Mouse (Mus musculus) neural tube, embryonic 12.5 days (tissue): ENCODE data around the gene Spata45. TPM values are rescaled to one million over a fixed set of nuclear protein-coding genes. Genes with fewer than 3 reads are reported as not detected.
"Not testable (repeated sequence)": the region's sequence is repeated elsewhere in the genome, so short reads cannot be mapped to it uniquely, and the experiment has no call there.

Experiments used
- ATAC-seq: fragments of 200-750 bp; cut with Nextera tagmentation; 2 replicates; pipeline ENCODE4 v1.8.0; 2017; ENCODE audit warnings: low read depth, mild to moderate bottlenecking, moderate TSS enrichment, moderate library complexity; ENCODE audit not compliant: low FRiP score
- H3K27ac ChIP-seq: fragments of 300-500 bp; sonication (generic); 2 replicates; pipeline ENCODE4 v1.5.1; 2016
- H3K27me3 ChIP-seq: fragments of 300-500 bp; sonication (generic); replicated peaks from 2 replicates; pipeline ENCODE4 v1.6.1; 2016; ENCODE audit warnings: mild to moderate bottlenecking
- H3K36me3 ChIP-seq: fragments of 300-500 bp; sonication (generic); 2 replicates; pipeline ENCODE4 v1.6.1; 2016; ENCODE audit warnings: mild to moderate bottlenecking
- H3K4me1 ChIP-seq: fragments of 300-500 bp; sonication (generic); 2 replicates; pipeline ENCODE4 v1.6.1; 2016
- H3K4me2 ChIP-seq: fragments of 300-500 bp; sonication (generic); replicated peaks from 2 replicates; pipeline ENCODE4 v1.6.1; 2016; ENCODE audit warnings: mild to moderate bottlenecking
- H3K4me3 ChIP-seq: fragments of 300-500 bp; sonication (generic); 2 replicates; pipeline ENCODE4 v1.5.1; 2016
- H3K9ac ChIP-seq: fragments of 300-500 bp; sonication (generic); 2 replicates; pipeline ENCODE4 v1.6.1; 2016; ENCODE audit warnings: mild to moderate bottlenecking
- H3K9me3 ChIP-seq: fragments of 300-500 bp; sonication (generic); 2 replicates; pipeline ENCODE4 v1.6.1; 2016; ENCODE audit warnings: mild to moderate bottlenecking
- WGBS: fragments of 180-500 bp; shearing (Covaris S2); methylation state at CpG from one replicate; pipeline ENCODE4 v1.1.7; 2016; 5-methylcytosine and 5-hydroxymethylcytosine counted together
- polyA plus RNA-seq: library from polyadenylated mRNA; unstranded; fragments of >200 nt; fragmentation: Nextera tagmentation; extraction: Ambion mirVana; gene quantifications from 2 replicates; pipeline ENCODE4 v1.2.1, GENCODE M21; 2016

Gene Spata45
- polyA plus RNA-seq, 1 experiment from 2014 or later: 0.53 TPM

DNA sequence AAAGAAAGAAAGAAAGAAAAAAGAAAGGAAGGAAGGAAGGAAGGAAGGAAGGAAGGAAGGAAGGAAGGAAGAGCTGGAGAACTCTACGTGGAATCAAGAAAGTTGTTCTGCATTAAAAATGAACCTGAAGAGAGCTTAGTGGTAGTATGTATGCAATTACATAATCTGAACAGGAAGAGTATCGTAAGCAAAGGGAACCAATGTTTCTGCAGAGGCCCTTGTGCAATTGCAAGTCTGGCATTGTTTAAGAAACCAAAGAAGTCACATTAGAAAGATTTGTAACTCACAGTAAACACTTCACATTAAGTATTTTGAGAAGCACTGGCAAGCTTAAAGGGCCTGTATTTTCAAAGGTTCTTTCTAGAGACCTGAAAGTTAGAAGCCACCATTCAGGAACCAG is 13.3 kb upstream of the Spata45 start:
- no peaks in the 10 kb centered on the region for H3K27me3 ChIP-seq
- WGBS: 87% methylated on average over 2 of the region's 2 CpGs
- peaks cover 20% of the 10 kb centered on the region for H3K4me1 ChIP-seq
- H3K4me3 ChIP-seq: no peak overlapping the region
- peaks cover 7% of the 10 kb centered on the region for H3K36me3 ChIP-seq
- no peak overlapping the region for H3K9ac ChIP-seq
- no peak for ATAC-seq
- H3K4me2 ChIP-seq: no peak overlapping the region
- H3K27ac ChIP-seq: no peak overlapping the region
- no peaks in the 10 kb centered on the region for H3K9me3 ChIP-seq

DNA sequence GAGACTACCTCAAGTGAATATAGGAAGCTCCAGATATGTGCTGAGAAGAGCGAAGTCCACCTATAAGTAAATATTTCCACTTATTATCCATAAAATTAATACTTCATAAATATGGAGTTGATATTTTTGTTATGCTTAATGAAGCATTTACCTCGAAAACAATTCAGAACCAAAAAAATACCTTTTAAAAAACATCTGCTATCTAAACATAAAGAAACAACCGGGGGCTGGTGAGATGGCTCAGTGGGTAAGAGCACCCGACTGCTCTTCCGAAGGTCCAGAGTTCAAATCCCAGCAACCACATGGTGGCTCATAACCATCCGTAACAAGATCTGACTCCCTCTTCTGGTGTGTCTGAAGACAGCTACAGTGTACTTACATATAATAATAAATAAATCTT is 12.6 kb upstream of the Spata45 start:
- not testable (repeated sequence) for H3K9ac ChIP-seq, ATAC-seq, H3K27me3 ChIP-seq, H3K36me3 ChIP-seq, H3K9me3 ChIP-seq, H3K4me2 ChIP-seq, H3K4me3 ChIP-seq, H3K27ac ChIP-seq
- H3K4me1 ChIP-seq: peaks cover 20% of the 10 kb centered on the region
- WGBS: 96% methylated on average over 6 of the region's 6 CpGs

GRCm38 (mm10) chr1:191025016-191026012 is 11.1 kb upstream of the Spata45 start:
- peak; percentile 66 for ATAC-seq
- WGBS: 2% methylated on average over 68 of the region's 69 CpGs
- H3K9ac ChIP-seq: peak overlapping the region; percentile 76

GRCm38 (mm10) chr1:191026021-191026713 is 10.3 kb upstream of the Spata45 start, which contains the start of gene Flvcr1:
Gene Flvcr1, minus strand, starts transcription at chr1:191026158.
- Histone ChIP-seq H3K27ac (peak within 1 kb of the TSS; percentile 83), H3K4me2 (peak within 1 kb of the TSS; percentile 98), H3K36me3 (peaks cover 7% of the 10 kb centered on the region), H3K4me3 (peak within 1 kb of the TSS; percentile 59), H3K9me3 (no peaks in the 10 kb centered on the region), H3K4me1 (peaks cover 20% of the 10 kb centered on the region), H3K27me3 (no peaks in the 10 kb centered on the region), H3K9ac (peak within 1 kb of the TSS; percentile 76)
- peak; percentile 99 for ATAC-seq
- under 1% methylated on average over 50 of the region's 50 CpGs for WGBS

More at GRCm38 (mm10) chr1:191025016-191026012, 11.1 kb upstream of the Spata45 start:
- Histone ChIP-seq H3K4me2 (peak overlapping the region; percentile 98), H3K4me1 (peaks cover 20% of the 10 kb centered on the region), H3K27me3 (no peaks in the 10 kb centered on the region), H3K9me3 (no peaks in the 10 kb centered on the region), H3K36me3 (peaks cover 7% of the 10 kb centered on the region), H3K27ac (peak overlapping the region; percentile 9; the same call in 1 of the 2 replicates), H3K4me3 (peak overlapping the region; percentile 59)

- 78% methylated on average over 10 of the region's 10 CpGs for WGBS
- peaks cover 12% of the 10 kb centered on the region for H3K4me1 ChIP-seq
- no peaks in the 10 kb centered on the region for H3K27me3 ChIP-seq
- no peak overlapping the region for H3K4me3 ChIP-seq
- H3K9ac ChIP-seq: no peak overlapping the region
- ATAC-seq: no peak
- H3K9me3 ChIP-seq: no peaks in the 10 kb centered on the region
- no peak overlapping the region for H3K27ac ChIP-seq
- no peaks in the 10 kb centered on the region for H3K36me3 ChIP-seq
- no peak overlapping the region for H3K4me2 ChIP-seq
Observed at GRCm38 (mm10) chr1:191030182-191030581, 6.3 kb upstream of the Spata45 start.

DNA sequence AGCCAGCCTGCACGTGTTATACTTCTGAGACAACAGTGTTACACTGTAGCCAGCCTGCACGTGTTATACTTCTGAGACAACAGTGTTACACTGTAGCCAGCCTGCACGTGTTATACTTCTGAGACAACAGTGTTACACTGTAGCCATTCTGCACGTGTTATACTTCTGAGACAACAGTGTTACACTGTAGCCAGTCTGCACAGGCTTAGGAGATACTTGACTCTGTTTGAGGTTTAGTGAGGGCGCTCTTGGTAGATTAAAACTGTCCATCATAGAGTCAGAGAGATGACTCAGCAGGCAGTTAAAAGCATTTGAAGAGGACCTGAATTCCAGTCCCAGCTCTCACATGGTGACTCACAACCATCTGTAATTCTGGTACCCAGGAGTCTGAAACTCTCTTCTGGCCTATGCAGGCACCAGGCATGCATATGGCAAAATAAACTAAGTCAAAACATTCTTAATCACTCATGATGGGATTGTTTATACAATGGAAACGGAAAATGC is 5.5 kb upstream of the Spata45 start:
- H3K27ac ChIP-seq, H3K4me3 ChIP-seq, H3K36me3 ChIP-seq, ATAC-seq, H3K9me3 ChIP-seq, H3K9ac ChIP-seq, H3K27me3 ChIP-seq, H3K4me1 ChIP-seq, H3K4me2 ChIP-seq: not testable (repeated sequence)
- WGBS: 79% methylated on average over 6 of the region's 6 CpGs

GRCm38 (mm10) chr1:191035649-191036048 is 790 bp upstream of the Spata45 start:
- H3K9me3 ChIP-seq: no peaks in the 10 kb centered on the region

DNA sequence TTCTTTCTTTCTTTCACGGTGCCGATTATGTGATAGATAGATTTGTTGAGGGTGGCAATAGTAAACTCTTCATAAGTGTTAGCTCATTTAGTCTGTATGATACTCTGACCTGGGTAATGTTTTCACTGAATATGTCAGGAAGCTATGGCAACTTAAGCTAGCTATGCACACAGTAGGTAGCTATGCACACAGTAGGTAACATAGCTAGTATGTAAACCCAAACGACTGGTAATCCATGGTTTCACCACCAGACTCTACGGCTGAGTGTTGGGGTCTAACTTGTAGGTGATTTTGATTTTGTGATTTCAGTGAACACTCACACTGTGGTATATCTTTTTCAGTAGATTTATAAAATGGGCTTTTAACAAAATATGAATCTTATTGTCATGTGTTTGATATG is 1.6 kb downstream of the Spata45 start:
- no peak overlapping the region for H3K4me2 ChIP-seq
- 93% methylated on average over 4 of the region's 4 CpGs for WGBS
- no peaks in the 10 kb centered on the region for H3K4me1 ChIP-seq
- H3K9ac ChIP-seq: no peak overlapping the region
- no peaks in the 10 kb centered on the region for H3K27me3 ChIP-seq
- no peak overlapping the region for H3K4me3 ChIP-seq
- H3K9me3 ChIP-seq: no peaks in the 10 kb centered on the region
- H3K36me3 ChIP-seq: no peaks in the 10 kb centered on the region
- no peak overlapping the region for H3K27ac ChIP-seq
- ATAC-seq: no peak

More at GRCm38 (mm10) chr1:191035649-191036048, 790 bp upstream of the Spata45 start:
- H3K4me2 ChIP-seq: no peak overlapping the region
- WGBS: 39% methylated on average over 4 of the region's 4 CpGs
- no peak overlapping the region for H3K27ac ChIP-seq
- H3K36me3 ChIP-seq: no peaks in the 10 kb centered on the region
- no peak overlapping the region for H3K4me3 ChIP-seq
- H3K27me3 ChIP-seq: no peaks in the 10 kb centered on the region
- no peak overlapping the region for H3K9ac ChIP-seq
- H3K4me1 ChIP-seq: no peaks in the 10 kb centered on the region
- no peak for ATAC-seq

- H3K4me2 ChIP-seq: no peak overlapping the region
- no peak overlapping the region for H3K27ac ChIP-seq
- H3K27me3 ChIP-seq: no peaks in the 10 kb centered on the region
- H3K4me3 ChIP-seq: no peak overlapping the region
- no peaks in the 10 kb centered on the region for H3K9me3 ChIP-seq
- H3K36me3 ChIP-seq: no peaks in the 10 kb centered on the region
- no peak for ATAC-seq
- H3K9ac ChIP-seq: no peak overlapping the region
- no peaks in the 10 kb centered on the region for H3K4me1 ChIP-seq
Observed at GRCm38 (mm10) chr1:191041352-191041751, 4.9 kb downstream of the Spata45 start.

GRCm38 (mm10) chr1:191042106-191042505 is 5.7 kb downstream of the Spata45 start:
- no peak for ATAC-seq
- no peaks in the 10 kb centered on the region for H3K36me3 ChIP-seq
- WGBS: 85% methylated on average over 5 of the region's 5 CpGs
- H3K4me1 ChIP-seq: no peaks in the 10 kb centered on the region
- no peak overlapping the region for H3K4me3 ChIP-seq
- H3K9me3 ChIP-seq: no peaks in the 10 kb centered on the region
- H3K9ac ChIP-seq: no peak overlapping the region
- H3K27ac ChIP-seq: no peak overlapping the region
- no peak overlapping the region for H3K4me2 ChIP-seq
- no peaks in the 10 kb centered on the region for H3K27me3 ChIP-seq

GRCm38 (mm10) chr1:191042688-191043087 is 6.2 kb downstream of the Spata45 start:
- no peaks in the 10 kb centered on the region for H3K4me1 ChIP-seq
- H3K27me3 ChIP-seq: no peaks in the 10 kb centered on the region
- H3K4me3 ChIP-seq: no peak overlapping the region
- no peaks in the 10 kb centered on the region for H3K9me3 ChIP-seq
- no peak overlapping the region for H3K9ac ChIP-seq
- H3K27ac ChIP-seq: no peak overlapping the region
- ATAC-seq: no peak
- H3K4me2 ChIP-seq: no peak overlapping the region
- WGBS: 78% methylated on average over 3 of the region's 3 CpGs
- no peaks in the 10 kb centered on the region for H3K36me3 ChIP-seq

DNA sequence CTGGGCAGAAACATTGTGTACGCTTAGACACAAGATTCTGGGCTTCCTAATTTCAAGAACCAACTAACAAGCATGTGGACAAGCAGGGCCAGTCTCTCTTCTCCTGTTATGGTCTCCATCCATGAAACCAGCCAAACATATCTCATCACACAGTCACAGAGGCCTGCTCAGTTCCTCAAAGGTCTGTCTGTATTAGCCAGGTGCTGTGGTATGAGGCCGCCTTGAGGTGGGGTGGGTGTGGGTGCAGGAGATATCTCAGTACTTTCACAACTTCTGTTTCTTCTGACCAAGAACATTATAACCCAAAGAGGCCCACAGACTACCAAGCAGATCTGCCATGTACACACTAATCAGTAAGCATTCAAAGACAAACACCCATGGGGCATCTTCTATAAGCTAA is 8.8 kb downstream of the Spata45 start:
- Histone ChIP-seq H3K4me3 (no peak overlapping the region), H3K9ac (no peak overlapping the region), H3K36me3 (no peaks in the 10 kb centered on the region), H3K4me2 (no peak overlapping the region), H3K27me3 (no peaks in the 10 kb centered on the region), H3K4me1 (no peaks in the 10 kb centered on the region), H3K27ac (no peak overlapping the region), H3K9me3 (no peaks in the 10 kb centered on the region)
- no peak for ATAC-seq
- WGBS: 90% methylated on average over 2 of the region's 2 CpGs
